Mouse (Mus musculus): ENCODE results near the gene Hist1h3g.

Gene Hist1h3g

GRCm38 (mm10) chr13:23515826-23516620, 19.2 kb upstream of the Hist1h3g start:
- DNase-seq (ENCODE audit: low read depth) = no peak

GRCm38 (mm10) chr13:23516822-23517602, 18.2 kb upstream of the Hist1h3g start:
- DNase-seq (ENCODE audit: low read depth) = peak; percentile 83

GRCm38 (mm10) chr13:23517603-23518294, 17.5 kb upstream of the Hist1h3g start:
- DNase-seq (ENCODE audit: low read depth) = peak; percentile 89

- DNase-seq (ENCODE audit: low read depth) = no peak
Measured at GRCm38 (mm10) chr13:23518295-23518603, 17.0 kb upstream of the Hist1h3g start.

GRCm38 (mm10) chr13:23518885-23519284, 16.3 kb upstream of the Hist1h3g start:
- peak; percentile 85 for DNase-seq (ENCODE audit: low read depth)

GRCm38 (mm10) chr13:23519416-23519815, 15.8 kb upstream of the Hist1h3g start:
- DNase-seq (ENCODE audit: low read depth) = peak; percentile 89

GRCm38 (mm10) chr13:23521703-23522102, 13.5 kb upstream of the Hist1h3g start:
- DNase-seq (ENCODE audit: low read depth) = peak; percentile 84

- no peak for DNase-seq (ENCODE audit: low read depth)
Measured at GRCm38 (mm10) chr13:23523976-23524375, 11.2 kb upstream of the Hist1h3g start.

GRCm38 (mm10) chr13:23524654-23525053, 10.6 kb upstream of the Hist1h3g start:
- peak; percentile 90 for DNase-seq (ENCODE audit: low read depth)

- peak; percentile 32 for DNase-seq (ENCODE audit: low read depth)
Measured at GRCm38 (mm10) chr13:23525901-23526300, 9.3 kb upstream of the Hist1h3g start.

- DNase-seq (ENCODE audit: low read depth) = peak; percentile 94
Measured at GRCm38 (mm10) chr13:23526312-23526711, 8.9 kb upstream of the Hist1h3g start.

GRCm38 (mm10) chr13:23529005-23529404, 6.2 kb upstream of the Hist1h3g start:
- no peak for DNase-seq (ENCODE audit: low read depth)

- no peak for DNase-seq (ENCODE audit: low read depth)
Measured at GRCm38 (mm10) chr13:23529480-23530165, 5.6 kb upstream of the Hist1h3g start.

- DNase-seq (ENCODE audit: low read depth) = peak; percentile 76
Measured at GRCm38 (mm10) chr13:23530181-23530900, 4.9 kb upstream of the Hist1h3g start.

- peak; percentile 96 for DNase-seq (ENCODE audit: low read depth)
Measured at GRCm38 (mm10) chr13:23530901-23531875, 4.0 kb upstream of the Hist1h3g start, which contains the start of gene Hist1h4h. Hist1h4h (plus strand) TSS chr13:23531050.

- peak; percentile 22 for DNase-seq (ENCODE audit: low read depth)
Measured at GRCm38 (mm10) chr13:23532262-23533075, 2.8 kb upstream of the Hist1h3g start.

GRCm38 (mm10) chr13:23533560-23534367, 1.5 kb upstream of the Hist1h3g start, which contains the start of gene Hist1h2af:
Hist1h2af (plus strand) TSS chr13:23533906.
- peak; percentile 87 for DNase-seq (ENCODE audit: low read depth)
